Mouse (Mus musculus): ENCODE results near the gene Wdr63. TPM values are rescaled to one million over a fixed set of nuclear protein-coding genes. Genes with fewer than 3 reads are reported as not detected.
"Not testable (repeated sequence)": the region's sequence is repeated elsewhere in the genome, so short reads cannot be mapped to it uniquely, and the experiment has no call there.

The Wdr63 gene
- total RNA-seq, 4 experiments from 2014 or later = 0.21 to 1.5 (median 0.29) TPM

DNA sequence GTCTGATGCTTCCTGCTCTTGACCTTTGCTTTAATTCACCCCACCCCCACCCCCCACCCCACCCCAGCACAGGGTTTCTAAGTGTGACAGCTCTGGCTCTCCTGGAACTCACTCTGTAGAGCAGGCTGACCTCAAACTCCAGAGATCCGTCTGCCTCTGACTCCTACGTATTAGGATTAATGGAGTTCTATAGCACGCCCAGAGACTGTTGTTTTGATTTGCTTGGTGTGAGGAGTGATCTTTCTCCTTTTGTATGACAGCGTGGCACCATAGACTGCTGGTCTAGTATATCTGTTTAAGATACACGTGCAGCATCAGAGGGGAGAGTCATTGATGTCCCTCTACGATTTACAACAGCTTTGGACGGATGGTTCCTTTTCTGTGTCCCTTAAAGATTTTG is 94.4 kb downstream of the Wdr63 start:
- DNase-seq (ENCODE audit: low spot score in 2 of 2) = no peak

DNA sequence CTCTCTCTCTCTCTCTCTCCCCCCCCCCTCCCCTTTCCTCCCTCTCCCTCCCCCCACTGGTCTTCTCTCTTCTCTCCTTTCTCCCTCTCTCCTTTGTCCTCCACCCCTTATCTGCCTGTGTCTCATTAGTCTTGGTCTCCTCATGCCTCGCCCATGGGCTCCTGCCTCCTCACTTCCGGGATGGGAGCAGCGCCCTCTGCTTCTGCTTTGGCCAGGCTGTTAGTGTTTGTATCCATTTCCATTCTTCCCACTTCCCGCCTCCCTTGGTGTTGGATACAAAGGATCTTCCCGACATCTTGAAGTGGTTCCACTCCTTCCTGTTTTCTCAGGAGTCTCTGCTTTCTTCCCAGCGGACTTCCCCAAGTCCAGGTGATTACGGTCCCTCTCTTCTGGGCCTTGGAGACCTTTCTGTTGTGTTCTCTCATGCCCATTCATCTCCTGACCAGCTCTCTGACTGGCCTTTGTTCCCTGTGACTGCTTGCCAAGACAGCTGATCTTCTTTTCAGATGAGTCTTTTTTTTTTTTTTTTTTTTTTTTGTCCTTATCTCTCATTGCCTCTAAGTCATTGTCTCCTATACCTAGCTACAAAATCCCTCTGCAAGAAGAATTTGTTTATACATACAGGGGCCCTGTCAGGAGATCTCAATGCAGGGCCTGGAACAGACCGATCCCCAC is 96.2 kb downstream of the Wdr63 start:
- no peak for DNase-seq (ENCODE audit: low spot score in 2 of 2)

GRCm38 (mm10) chr3:146010751-146011150 is 97.2 kb downstream of the Wdr63 start:
- no peak for DNase-seq (ENCODE audit: low spot score in 2 of 2)

GRCm38 (mm10) chr3:146009859-146010645 is 97.9 kb downstream of the Wdr63 start:
- DNase-seq (ENCODE audit: low spot score in 2 of 2) = no peak

DNA sequence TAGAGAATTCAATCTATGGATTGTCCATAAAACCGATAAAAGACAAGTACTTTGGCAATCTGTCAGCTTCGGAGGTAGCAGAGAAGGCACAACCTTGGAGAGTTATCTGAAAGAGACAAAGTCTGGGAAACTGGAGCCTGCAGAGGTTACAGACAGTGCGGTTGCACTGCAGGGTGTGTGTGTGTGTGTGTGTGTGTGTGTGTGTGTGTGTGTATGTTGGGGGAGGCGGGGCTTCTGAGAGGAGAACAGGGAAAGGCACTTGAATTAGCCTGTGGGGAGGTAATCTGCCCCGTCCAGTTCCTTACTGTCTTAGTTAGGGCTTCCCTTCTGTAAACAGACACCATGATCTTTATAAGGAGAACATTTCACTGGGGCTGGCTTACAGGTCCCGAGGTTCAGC is 100.1 kb downstream of the Wdr63 start:
- no peak for DNase-seq (ENCODE audit: low spot score in 2 of 2)

DNA sequence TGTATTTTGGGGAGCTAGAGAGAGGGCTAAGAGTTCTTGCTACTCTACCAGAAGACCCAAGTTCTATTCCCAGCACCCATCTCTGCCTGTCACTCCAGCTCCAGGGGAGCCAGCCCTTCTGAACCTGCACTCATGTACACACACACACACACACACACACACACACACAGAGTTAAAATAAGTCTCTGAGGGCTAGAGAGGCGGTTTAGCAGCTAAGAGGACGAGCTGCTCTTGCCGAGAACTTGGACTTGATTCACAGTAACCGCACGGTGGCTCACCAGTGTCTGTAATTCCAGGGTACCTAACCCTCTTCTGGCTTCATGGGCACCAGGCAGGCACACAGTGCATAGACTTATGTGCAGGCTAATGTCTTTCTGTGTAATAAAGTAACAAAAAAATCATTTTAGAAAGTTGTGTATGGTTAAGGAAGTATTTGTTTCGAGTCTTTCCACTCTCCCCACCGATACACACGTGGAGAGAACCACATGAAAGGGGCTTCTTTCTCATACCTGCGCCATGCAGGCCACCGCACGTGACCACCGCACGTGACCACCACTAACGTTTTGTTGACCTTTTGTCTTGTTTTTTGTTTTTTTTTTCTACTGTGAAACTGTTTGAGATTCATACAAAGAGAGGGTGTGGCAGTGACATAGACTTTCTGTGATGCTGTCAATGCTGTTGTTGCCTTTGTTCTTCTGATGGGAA is 103.4 kb downstream of the Wdr63 start:
- no peak for DNase-seq (ENCODE audit: low spot score in 2 of 2)

DNA sequence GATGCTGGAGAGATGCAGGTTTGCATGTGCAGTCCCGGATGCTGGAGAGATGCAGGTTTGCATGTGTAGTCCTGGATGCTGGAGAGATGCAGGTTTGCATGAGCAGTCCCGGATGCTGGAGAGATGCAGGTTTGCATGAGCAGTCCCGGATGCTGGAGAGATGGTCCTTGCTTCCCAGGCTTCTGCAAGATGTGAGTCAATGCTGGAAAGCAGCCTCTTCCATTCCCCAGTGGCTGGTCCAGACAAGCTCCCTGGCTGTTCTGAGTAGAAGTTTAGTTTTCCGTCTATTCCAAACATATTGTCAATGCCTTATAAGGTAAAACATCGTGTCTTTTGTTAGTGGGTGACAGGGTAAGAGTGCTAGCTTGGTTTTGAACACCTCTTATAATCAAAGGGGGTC is 111.4 kb downstream of the Wdr63 start:
- DNase-seq (ENCODE audit: low spot score in 2 of 2) = not testable (repeated sequence)

- no peak for DNase-seq (ENCODE audit: low spot score in 2 of 2)
Observed at GRCm38 (mm10) chr3:145995489-145995888, 112.4 kb downstream of the Wdr63 start.

DNA sequence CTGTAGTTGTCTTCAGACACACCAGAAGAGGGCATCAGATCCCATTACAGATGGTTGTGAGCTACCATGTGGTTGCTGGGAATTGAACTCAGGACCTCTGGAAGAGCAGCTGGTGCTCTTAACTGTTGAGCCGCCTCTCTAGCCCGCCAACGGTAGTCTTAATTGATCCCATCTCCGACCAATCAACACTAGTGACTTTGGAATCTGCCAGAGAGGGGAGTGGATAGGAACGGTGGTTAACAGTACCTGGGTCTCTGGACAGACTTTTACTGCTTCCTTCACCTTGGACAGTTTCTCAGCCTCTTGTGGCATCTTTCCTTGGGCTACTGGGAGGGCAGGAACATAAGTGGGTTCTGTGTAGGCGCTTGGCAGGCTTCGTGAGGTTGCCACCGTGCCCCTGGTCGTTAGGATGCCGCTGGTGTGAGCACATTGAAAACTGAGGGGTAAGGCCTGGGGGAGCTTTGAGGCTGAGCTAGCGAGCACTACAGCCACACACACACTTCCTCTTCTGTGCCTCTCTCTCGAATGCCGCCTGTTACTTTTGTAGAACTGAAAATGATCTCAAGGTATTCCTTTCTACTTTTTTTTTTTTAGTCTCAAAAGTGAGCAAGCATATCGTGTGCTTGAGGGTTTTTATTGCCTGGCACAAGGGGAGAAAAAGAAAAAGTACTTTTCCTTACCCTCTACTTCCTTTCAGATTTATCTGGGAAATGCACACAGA is 114.3 kb downstream of the Wdr63 start:
- DNase-seq (ENCODE audit: low spot score in 2 of 2) = no peak

GRCm38 (mm10) chr3:145992796-145993195 is 115.1 kb downstream of the Wdr63 start:
- no peak for DNase-seq (ENCODE audit: low spot score in 2 of 2)

DNA sequence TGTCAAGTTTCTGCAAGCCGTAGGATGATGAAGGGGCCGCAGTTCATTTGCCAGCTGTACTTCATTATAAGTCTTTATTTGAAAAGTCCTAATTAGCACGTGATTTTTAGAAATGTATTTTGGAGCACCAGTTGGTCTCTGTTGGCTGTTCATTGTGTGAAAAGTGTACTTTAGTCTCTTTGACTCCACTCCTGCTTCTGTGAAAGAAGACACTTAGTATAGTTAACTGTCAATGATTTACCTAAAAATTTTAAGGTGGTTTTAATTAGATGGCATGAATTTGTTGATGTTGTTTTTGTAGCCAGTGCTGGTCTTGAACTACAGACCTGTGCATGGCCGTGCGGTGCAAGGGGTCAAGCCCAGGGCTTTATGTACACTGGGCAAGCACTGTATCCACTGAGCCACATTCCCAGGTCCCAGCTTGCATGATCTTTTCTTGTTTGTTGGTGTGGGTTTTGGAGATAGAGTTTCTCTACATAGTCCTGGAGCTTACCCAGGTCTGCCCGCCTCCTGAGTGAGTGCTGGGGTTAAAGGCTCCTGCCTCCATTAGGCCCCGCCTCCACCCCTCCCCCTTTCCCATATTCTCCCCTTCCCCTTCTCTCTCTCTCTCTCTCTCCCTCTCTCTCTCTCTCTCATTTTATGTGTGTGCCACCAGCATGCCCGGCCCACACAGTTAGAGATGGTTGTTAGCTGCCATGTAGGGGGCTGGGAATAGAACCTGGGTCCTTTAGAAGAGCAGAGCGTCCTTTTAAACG is 115.8 kb downstream of the Wdr63 start:
- no peak for DNase-seq (ENCODE audit: low spot score in 2 of 2)

DNA sequence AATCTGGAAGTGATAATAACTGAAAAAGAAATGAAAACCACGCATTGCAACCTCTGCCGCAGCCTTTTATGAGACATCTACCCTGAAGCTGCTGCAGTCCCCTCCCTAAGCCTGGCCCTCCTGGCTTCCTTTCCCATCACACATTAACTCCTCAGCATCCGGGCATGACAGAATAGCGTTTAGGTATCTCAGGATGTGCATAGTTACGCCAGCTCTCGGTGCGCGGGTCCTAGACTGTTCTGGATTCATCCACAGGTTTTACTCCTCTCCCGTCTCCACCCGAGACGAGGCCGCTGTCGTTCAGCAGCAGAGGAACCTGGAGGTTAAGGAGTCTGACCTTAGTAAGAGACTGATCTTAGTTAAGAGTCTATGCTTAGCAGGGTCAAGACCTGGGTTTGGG is 116.8 kb downstream of the Wdr63 start:
- no peak for DNase-seq (ENCODE audit: low spot score in 2 of 2)

Other genes starting within 250 kb of the Wdr63 start
- gene Bcl10, start 185.3 kb downstream of the Wdr63 start, total RNA-seq (2022) = 10 to 100 TPM; 11.4 to 14.5 (median 13.1) TPM
- gene 2410004B18Rik, start 170.1 kb downstream of the Wdr63 start, total RNA-seq (2022) = 10 to 100 TPM; 26.4 to 34.7 (median 31.2) TPM
- gene Syde2, start 120.3 kb downstream of the Wdr63 start, total RNA-seq (2022) = 1 to 10 TPM; 2.4 to 3.4 (median 3.1) TPM
- gene Mcoln3, start 9.3 kb upstream of the Wdr63 start, total RNA-seq (2022) = not detected
- gene Mcoln2, start 41.7 kb upstream of the Wdr63 start, total RNA-seq (2022) = not detected
- under 1 TPM; 0.24 to 0.60 (median 0.34) TPM for gene Lpar3, start 112.8 kb upstream of the Wdr63 start, total RNA-seq (2022)

All from left cerebral cortex, adult 8-10 months (tissue).